Mouse (Mus musculus) kidney, embryonic 14.5 days (tissue): ENCODE measurements at regions not wholly inside any gene's neighbourhood (a gene's known extent, or its start where the extent isn't known, plus 50 kb on each side); places are given as distances from the start of the nearest gene placed in this dataset.

ENCODE experiments used
- ATAC-seq: fragments of 200-750 bp; cut with Nextera tagmentation; 2 replicates; pipeline ENCODE4 v1.8.0; 2017; ENCODE audit warnings: moderate number of reproducible peaks, mild to moderate bottlenecking, moderate TSS enrichment, moderate library complexity; ENCODE audit not compliant: low FRiP score, low TSS enrichment
- H3K27ac ChIP-seq: fragments of 300-500 bp; sonication (generic); 2 replicates; pipeline ENCODE4 v1.5.1; 2014; ENCODE audit warnings: low read depth, mild to moderate bottlenecking, low read length, moderate library complexity, mixed read lengths
- H3K27me3 ChIP-seq: fragments of 300-500 bp; sonication (generic); 2 replicates; pipeline ENCODE4 v1.6.1; 2014; ENCODE audit warnings: mild to moderate bottlenecking, low read length; ENCODE audit not compliant: control insufficient read depth, insufficient read depth
- H3K36me3 ChIP-seq: fragments of 300-500 bp; sonication (generic); 2 replicates; pipeline ENCODE4 v1.6.1; 2014; ENCODE audit warnings: low read length, mixed read lengths; ENCODE audit not compliant: control insufficient read depth, insufficient read depth
- H3K4me1 ChIP-seq: fragments of 300-500 bp; sonication (generic); 2 replicates; pipeline ENCODE4 v1.6.1; 2014; ENCODE audit warnings: low read length, mixed read lengths; ENCODE audit not compliant: control insufficient read depth, insufficient read depth
- H3K4me2 ChIP-seq: fragments of 300-500 bp; sonication (generic); replicated peaks from 2 replicates; pipeline ENCODE4 v1.6.1; 2014; ENCODE audit warnings: low read depth, mild to moderate bottlenecking, low read length
- H3K4me3 ChIP-seq: fragments of 300-500 bp; sonication (generic); 2 replicates; pipeline ENCODE4 v1.5.1; 2014; ENCODE audit warnings: mild to moderate bottlenecking, low read length
- H3K9ac ChIP-seq: fragments of 300-500 bp; sonication (generic); 2 replicates; pipeline ENCODE4 v1.6.1; 2014; ENCODE audit warnings: low read depth, mild to moderate bottlenecking, low read length, moderate library complexity
- H3K9me3 ChIP-seq: fragments of 300-500 bp; sonication (generic); 2 replicates; pipeline ENCODE4 v1.6.1; 2016; ENCODE audit warnings: low read length; ENCODE audit not compliant: control insufficient read depth
- WGBS: fragments of 180-500 bp; shearing (Covaris S2); extraction: QIAGEN DNeasy Blood & Tissue Kit; methylation state at CpG from one replicate; pipeline ENCODE4 v1.1.7; 2014; 5-methylcytosine and 5-hydroxymethylcytosine counted together

GRCm38 (mm10) chr1:151285045-151285444 is 59.2 kb upstream of the Ivns1abp start:
- 89% methylated on average over 7 of the region's 7 CpGs for WGBS
- ATAC-seq = no peak
- Histone ChIP-seq H3K36me3 (no peaks in the 10 kb centered on the region), H3K4me3 (no peak overlapping the region), H3K9ac (no peak overlapping the region), H3K4me2 (no peak overlapping the region), H3K4me1 (no peaks in the 10 kb centered on the region), H3K27ac (no peak overlapping the region), H3K9me3 (no peaks in the 10 kb centered on the region), H3K27me3 (no peaks in the 10 kb centered on the region)

GRCm38 (mm10) chr1:151287451-151287850 is 56.8 kb upstream of the Ivns1abp start:
- H3K27ac ChIP-seq = no peak overlapping the region
- H3K9ac ChIP-seq = no peak overlapping the region
- no peak overlapping the region for H3K4me3 ChIP-seq
- H3K27me3 ChIP-seq = no peaks in the 10 kb centered on the region
- no peaks in the 10 kb centered on the region for H3K9me3 ChIP-seq
- no peaks in the 10 kb centered on the region for H3K36me3 ChIP-seq
- H3K4me2 ChIP-seq = no peak overlapping the region
- no peaks in the 10 kb centered on the region for H3K4me1 ChIP-seq
- WGBS = 61% methylated on average over 12 of the region's 12 CpGs
- ATAC-seq = no peak

GRCm38 (mm10) chr1:151289061-151289460 is 55.2 kb upstream of the Ivns1abp start:
- H3K4me1 ChIP-seq = no peaks in the 10 kb centered on the region
- no peaks in the 10 kb centered on the region for H3K27me3 ChIP-seq
- no peak overlapping the region for H3K9ac ChIP-seq
- H3K36me3 ChIP-seq = no peaks in the 10 kb centered on the region
- H3K9me3 ChIP-seq = no peaks in the 10 kb centered on the region
- no peak overlapping the region for H3K27ac ChIP-seq
- H3K4me3 ChIP-seq = no peak overlapping the region
- no peak overlapping the region for H3K4me2 ChIP-seq
- 67% methylated on average over 7 of the region's 7 CpGs for WGBS
- no peak for ATAC-seq

- ATAC-seq = no peak
- no peaks in the 10 kb centered on the region for H3K27me3 ChIP-seq
- H3K9me3 ChIP-seq = no peaks in the 10 kb centered on the region
- no peaks in the 10 kb centered on the region for H3K36me3 ChIP-seq
- no peak overlapping the region for H3K4me2 ChIP-seq
- H3K9ac ChIP-seq = no peak overlapping the region
- H3K27ac ChIP-seq = no peak overlapping the region
- H3K4me1 ChIP-seq = no peaks in the 10 kb centered on the region
- WGBS = 64% methylated on average over 13 of the region's 13 CpGs
- no peak overlapping the region for H3K4me3 ChIP-seq
Measured at GRCm38 (mm10) chr1:151289493-151290258, 54.6 kb upstream of the Ivns1abp start.

GRCm38 (mm10) chr1:151293311-151294050 is 50.8 kb upstream of the Ivns1abp start:
- 78% methylated on average over 9 of the region's 9 CpGs for WGBS
- no peak for ATAC-seq
- Histone ChIP-seq H3K4me1 (no peaks in the 10 kb centered on the region), H3K9me3 (no peaks in the 10 kb centered on the region), H3K4me2 (no peak overlapping the region), H3K36me3 (no peaks in the 10 kb centered on the region), H3K4me3 (no peak overlapping the region), H3K9ac (no peak overlapping the region), H3K27me3 (no peaks in the 10 kb centered on the region), H3K27ac (no peak overlapping the region)
